Mouse (Mus musculus) neural tube, embryonic 12.5 days (tissue): ENCODE measurements at regions not wholly inside any gene's neighbourhood (a gene's known extent, or its start where the extent isn't known, plus 50 kb on each side); places are given as distances from the start of the nearest gene placed in this dataset.
"Not testable (repeated sequence)": the region's sequence is repeated elsewhere in the genome, so short reads cannot be mapped to it uniquely, and the experiment has no call there.

Experiments used
- ATAC-seq: fragments of 200-750 bp; cut with Nextera tagmentation; 2 replicates; pipeline ENCODE4 v1.8.0; 2017; ENCODE audit warnings: low read depth, mild to moderate bottlenecking, moderate TSS enrichment, moderate library complexity; ENCODE audit not compliant: low FRiP score
- H3K27ac ChIP-seq: fragments of 300-500 bp; sonication (generic); 2 replicates; pipeline ENCODE4 v1.5.1; 2016
- H3K27me3 ChIP-seq: fragments of 300-500 bp; sonication (generic); replicated peaks from 2 replicates; pipeline ENCODE4 v1.6.1; 2016; ENCODE audit warnings: mild to moderate bottlenecking
- H3K36me3 ChIP-seq: fragments of 300-500 bp; sonication (generic); 2 replicates; pipeline ENCODE4 v1.6.1; 2016; ENCODE audit warnings: mild to moderate bottlenecking
- H3K4me1 ChIP-seq: fragments of 300-500 bp; sonication (generic); 2 replicates; pipeline ENCODE4 v1.6.1; 2016
- H3K4me2 ChIP-seq: fragments of 300-500 bp; sonication (generic); replicated peaks from 2 replicates; pipeline ENCODE4 v1.6.1; 2016; ENCODE audit warnings: mild to moderate bottlenecking
- H3K4me3 ChIP-seq: fragments of 300-500 bp; sonication (generic); 2 replicates; pipeline ENCODE4 v1.5.1; 2016
- H3K9ac ChIP-seq: fragments of 300-500 bp; sonication (generic); 2 replicates; pipeline ENCODE4 v1.6.1; 2016; ENCODE audit warnings: mild to moderate bottlenecking
- H3K9me3 ChIP-seq: fragments of 300-500 bp; sonication (generic); 2 replicates; pipeline ENCODE4 v1.6.1; 2016; ENCODE audit warnings: mild to moderate bottlenecking
- WGBS: fragments of 180-500 bp; shearing (Covaris S2); methylation state at CpG from one replicate; pipeline ENCODE4 v1.1.7; 2016; 5-methylcytosine and 5-hydroxymethylcytosine counted together

DNA sequence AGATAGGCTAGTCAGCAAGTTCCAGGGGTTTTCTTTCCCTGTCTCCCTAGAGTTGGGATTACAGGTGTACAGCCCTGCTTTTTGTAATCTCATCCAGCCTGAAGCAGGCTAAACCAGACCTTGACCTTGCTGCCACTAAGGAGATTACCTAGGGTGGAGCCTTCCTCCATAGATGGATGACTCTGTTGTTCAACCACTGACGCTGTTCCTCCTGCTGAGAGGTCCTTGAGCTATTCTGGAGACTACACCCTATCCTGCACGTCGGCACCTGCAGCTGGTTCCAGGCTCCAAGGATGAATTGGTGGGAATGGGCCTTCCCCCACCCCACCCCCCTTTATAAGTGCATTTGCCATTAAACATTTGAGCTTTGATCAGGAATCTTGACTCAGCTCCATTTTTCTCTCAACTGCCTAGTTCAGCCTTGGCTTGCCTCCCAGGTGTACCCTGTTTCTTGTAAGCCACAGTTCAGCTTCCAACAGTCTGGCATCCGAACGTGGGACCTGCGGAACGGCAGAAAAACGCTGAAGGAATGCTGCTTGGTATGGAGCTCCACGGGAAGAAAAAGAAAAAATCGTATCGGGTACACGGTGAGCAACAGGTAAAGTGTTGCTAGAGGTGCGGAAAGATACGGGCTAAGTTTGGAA is 131.7 kb upstream of the Ube2e1 start:
- H3K4me2 ChIP-seq = no peak overlapping the region
- no peak overlapping the region for H3K9ac ChIP-seq
- ATAC-seq = no peak
- H3K4me1 ChIP-seq = no peaks in the 10 kb centered on the region
- H3K27me3 ChIP-seq = no peaks in the 10 kb centered on the region
- no peaks in the 10 kb centered on the region for H3K9me3 ChIP-seq
- WGBS = 43% methylated on average over 14 of the region's 14 CpGs
- no peak overlapping the region for H3K27ac ChIP-seq
- no peak overlapping the region for H3K4me3 ChIP-seq
- H3K36me3 ChIP-seq = no peaks in the 10 kb centered on the region

DNA sequence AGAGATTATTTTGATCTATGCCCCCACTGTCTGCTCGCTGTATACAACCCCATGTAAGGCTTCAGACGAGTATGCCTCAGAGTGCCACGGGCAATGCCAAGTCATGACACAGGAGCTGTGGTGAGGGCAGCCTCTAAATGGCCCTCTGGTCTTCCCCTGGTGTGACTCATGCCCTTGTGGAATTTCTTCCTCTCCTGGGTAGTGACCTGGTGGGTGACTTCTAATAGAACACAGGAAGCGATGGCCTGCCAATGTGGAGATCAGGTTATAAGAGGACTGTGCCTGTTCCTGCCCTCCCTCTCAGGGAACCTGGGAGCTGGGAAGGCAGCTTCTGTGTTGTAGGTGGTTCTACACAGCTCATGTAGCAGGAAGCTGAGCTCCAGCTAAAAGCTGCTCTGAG is 130.7 kb upstream of the Ube2e1 start:
- H3K27ac ChIP-seq = no peak overlapping the region
- H3K36me3 ChIP-seq = no peaks in the 10 kb centered on the region
- H3K9me3 ChIP-seq = no peaks in the 10 kb centered on the region
- ATAC-seq = no peak
- WGBS = 93% methylated on average over 4 of the region's 4 CpGs
- H3K4me1 ChIP-seq = no peaks in the 10 kb centered on the region
- no peak overlapping the region for H3K9ac ChIP-seq
- no peaks in the 10 kb centered on the region for H3K27me3 ChIP-seq
- no peak overlapping the region for H3K4me2 ChIP-seq
- H3K4me3 ChIP-seq = no peak overlapping the region

DNA sequence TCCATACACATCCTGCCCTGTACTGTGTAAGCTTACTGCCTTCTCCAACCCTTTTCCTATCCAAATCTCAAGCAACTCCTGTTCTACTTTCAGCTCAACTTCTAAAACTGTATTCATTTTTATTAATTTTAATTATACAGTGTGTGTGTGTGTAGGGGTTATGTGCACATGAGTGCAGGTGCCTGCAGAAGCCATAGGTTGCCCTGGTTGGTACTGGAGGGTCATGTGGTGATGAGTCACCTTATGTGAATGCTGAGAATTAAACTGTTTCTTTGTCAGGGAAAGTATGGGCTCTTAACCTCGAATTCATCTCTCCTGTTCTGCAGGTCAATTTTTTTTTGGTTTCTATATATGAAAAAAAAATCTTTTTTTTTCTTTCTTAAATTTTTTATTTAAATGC is 117.0 kb upstream of the Ube2e1 start:
- H3K4me1 ChIP-seq = no peaks in the 10 kb centered on the region
- no peak overlapping the region for H3K9ac ChIP-seq
- no peaks in the 10 kb centered on the region for H3K36me3 ChIP-seq
- H3K27me3 ChIP-seq = no peaks in the 10 kb centered on the region
- H3K4me2 ChIP-seq = no peak overlapping the region
- no peak overlapping the region for H3K4me3 ChIP-seq
- no peak for ATAC-seq
- H3K9me3 ChIP-seq = no peaks in the 10 kb centered on the region
- H3K27ac ChIP-seq = no peak overlapping the region
- WGBS = 60% methylated on average over 1 of the region's 1 CpGs

DNA sequence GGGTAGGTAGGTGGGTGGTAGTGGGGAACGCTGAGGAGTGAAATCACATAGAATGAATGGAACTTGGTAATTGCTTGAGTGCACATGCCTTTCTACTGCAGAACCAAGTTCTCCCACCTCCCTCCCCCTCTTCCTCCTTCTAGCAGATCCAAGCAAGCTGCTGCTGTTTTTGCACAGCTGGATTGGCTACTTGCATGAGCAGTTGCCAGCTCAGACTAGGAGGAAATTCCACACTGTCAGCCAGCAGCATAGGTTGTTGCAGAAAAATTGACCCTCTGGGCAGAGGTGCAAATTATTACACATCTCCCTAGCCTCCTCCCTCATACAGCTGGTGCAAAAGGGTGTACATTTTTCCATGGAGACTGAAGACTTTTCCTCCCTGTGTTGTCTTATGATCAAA is 112.8 kb upstream of the Ube2e1 start:
- H3K9ac ChIP-seq = no peak overlapping the region
- H3K4me3 ChIP-seq = no peak overlapping the region
- H3K4me2 ChIP-seq = no peak overlapping the region
- no peaks in the 10 kb centered on the region for H3K27me3 ChIP-seq
- WGBS = 95% methylated on average over 1 of the region's 1 CpGs
- H3K27ac ChIP-seq = no peak overlapping the region
- H3K36me3 ChIP-seq = no peaks in the 10 kb centered on the region
- ATAC-seq = no peak
- no peaks in the 10 kb centered on the region for H3K4me1 ChIP-seq
- H3K9me3 ChIP-seq = no peaks in the 10 kb centered on the region

DNA sequence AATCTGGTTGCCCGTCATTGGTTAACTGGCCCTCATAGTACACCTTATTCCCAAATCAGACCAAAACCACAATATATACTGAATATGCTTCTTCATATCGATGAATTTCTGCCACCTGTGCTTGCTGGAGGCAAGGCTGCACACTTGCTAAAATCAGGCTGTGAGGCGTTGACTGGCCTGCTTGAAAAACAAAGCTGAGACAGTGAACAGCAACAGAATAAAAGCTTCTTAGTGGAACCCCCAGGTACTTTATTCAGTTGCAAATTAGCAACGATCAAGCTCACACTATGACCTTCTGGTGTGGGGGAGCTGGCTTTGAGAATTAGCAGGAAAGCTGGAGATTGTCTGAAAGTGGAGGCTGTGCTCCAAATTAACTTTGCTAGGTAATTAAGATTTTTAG is 97.3 kb upstream of the Ube2e1 start:
- not testable (repeated sequence) for H3K4me3 ChIP-seq, H3K9ac ChIP-seq, H3K27me3 ChIP-seq, ATAC-seq, H3K4me1 ChIP-seq, H3K4me2 ChIP-seq, H3K36me3 ChIP-seq, H3K27ac ChIP-seq, H3K9me3 ChIP-seq
- 34% methylated on average over 4 of the region's 4 CpGs for WGBS

DNA sequence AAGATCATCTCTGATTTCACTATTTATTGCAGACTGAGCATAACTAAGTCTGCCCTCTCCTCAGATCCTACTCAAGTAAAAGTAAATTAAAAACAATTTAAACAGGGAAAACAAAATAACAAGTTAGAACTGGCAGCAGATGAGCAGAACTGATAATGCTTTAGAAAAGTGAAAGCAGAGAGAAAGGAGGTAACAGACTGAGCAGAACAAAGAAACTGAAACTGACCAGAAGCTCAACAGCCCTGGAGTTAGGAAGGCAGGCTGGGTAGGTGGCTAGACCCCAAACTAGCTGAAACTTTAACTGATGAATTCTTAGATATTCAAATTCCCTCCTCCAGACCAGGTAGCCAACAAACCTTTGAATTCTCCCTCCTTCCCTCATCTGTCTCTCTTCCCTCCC is 94.2 kb upstream of the Ube2e1 start:
- no peak overlapping the region for H3K4me2 ChIP-seq
- H3K9ac ChIP-seq = no peak overlapping the region
- no peaks in the 10 kb centered on the region for H3K27me3 ChIP-seq
- ATAC-seq = no peak
- no peaks in the 10 kb centered on the region for H3K4me1 ChIP-seq
- H3K27ac ChIP-seq = no peak overlapping the region
- no peak overlapping the region for H3K4me3 ChIP-seq
- no peaks in the 10 kb centered on the region for H3K36me3 ChIP-seq
- H3K9me3 ChIP-seq = no peaks in the 10 kb centered on the region

DNA sequence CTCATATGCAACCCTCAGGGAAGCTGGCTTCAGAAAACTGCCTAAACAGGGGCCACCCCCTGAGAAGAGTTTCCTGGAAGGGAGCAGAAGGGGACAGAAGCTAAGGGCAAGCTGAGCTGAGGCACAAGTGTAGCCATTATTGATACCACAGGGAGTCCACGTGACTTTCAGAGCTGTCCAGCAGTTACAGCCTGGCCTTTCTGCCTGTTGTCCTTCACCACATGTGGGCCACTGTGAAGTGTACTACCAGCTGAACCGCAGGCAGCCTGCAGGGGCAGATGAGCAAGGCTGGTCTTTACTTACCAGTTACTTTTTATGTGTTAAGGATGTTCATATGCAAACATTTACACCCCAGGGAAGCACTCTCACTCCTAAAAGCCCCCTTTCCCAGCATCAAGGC is 85.2 kb upstream of the Ube2e1 start:
- H3K27me3 ChIP-seq = no peaks in the 10 kb centered on the region
- no peak overlapping the region for H3K27ac ChIP-seq
- H3K4me3 ChIP-seq = no peak overlapping the region
- H3K36me3 ChIP-seq = no peaks in the 10 kb centered on the region
- ATAC-seq = no peak
- no peaks in the 10 kb centered on the region for H3K9me3 ChIP-seq
- H3K9ac ChIP-seq = no peak overlapping the region
- H3K4me2 ChIP-seq = no peak overlapping the region
- WGBS = 2% methylated on average over 2 of the region's 2 CpGs
- no peaks in the 10 kb centered on the region for H3K4me1 ChIP-seq

DNA sequence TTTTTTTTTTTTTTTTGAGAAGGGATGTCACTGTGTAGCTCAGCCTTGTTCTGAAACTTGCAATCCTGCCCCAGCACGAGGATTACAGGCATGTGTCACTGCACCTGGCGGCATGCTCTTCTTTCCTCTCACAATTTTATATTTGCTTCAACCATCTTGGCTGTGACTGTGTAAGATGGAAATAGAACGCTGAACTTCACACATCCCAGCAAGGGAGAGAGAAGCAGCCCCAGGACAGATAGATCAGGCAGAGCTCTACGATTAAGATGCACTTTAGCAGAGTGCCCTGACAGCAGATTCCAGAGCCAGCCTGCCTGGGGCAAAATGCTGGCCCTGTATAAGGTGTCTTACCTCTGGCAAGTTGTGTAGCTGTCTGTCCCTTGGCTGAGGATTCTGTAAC is 84.7 kb upstream of the Ube2e1 start:
- ATAC-seq = no peak
- 69% methylated on average over 4 of the region's 4 CpGs for WGBS

DNA sequence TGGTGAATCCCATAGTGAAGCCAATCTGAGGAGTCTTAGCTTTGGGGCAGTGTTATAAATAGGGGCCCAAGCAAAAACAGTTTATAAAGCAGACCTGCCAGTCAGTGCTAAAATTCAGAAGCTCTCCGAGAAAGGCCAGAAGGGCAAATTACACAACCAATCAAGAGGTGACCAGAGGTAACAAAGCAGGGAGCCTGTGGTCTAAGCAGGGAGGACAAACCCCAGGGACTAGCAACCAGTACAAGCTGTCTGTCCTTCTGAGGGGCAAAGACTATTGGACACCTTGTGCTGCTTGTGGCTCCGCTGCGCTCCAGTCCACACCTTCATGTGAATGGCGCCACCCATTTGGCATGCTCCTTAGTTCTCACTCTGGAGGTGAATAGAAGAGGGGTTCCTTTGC is 67.3 kb upstream of the Ube2e1 start:
- Histone ChIP-seq H3K9me3 (no peaks in the 10 kb centered on the region), H3K36me3 (no peaks in the 10 kb centered on the region), H3K4me1 (no peaks in the 10 kb centered on the region), H3K4me3 (no peak overlapping the region), H3K4me2 (no peak overlapping the region), H3K9ac (no peak overlapping the region), H3K27ac (no peak overlapping the region), H3K27me3 (no peaks in the 10 kb centered on the region)
- ATAC-seq = no peak
- WGBS = 88% methylated on average over 4 of the region's 4 CpGs

More for the DNA sequence above, 84.7 kb upstream of the Ube2e1 start:
- Histone ChIP-seq H3K27me3 (no peaks in the 10 kb centered on the region), H3K9ac (no peak overlapping the region), H3K9me3 (no peaks in the 10 kb centered on the region), H3K27ac (no peak overlapping the region), H3K4me1 (no peaks in the 10 kb centered on the region), H3K4me2 (no peak overlapping the region), H3K4me3 (no peak overlapping the region), H3K36me3 (no peaks in the 10 kb centered on the region)

DNA sequence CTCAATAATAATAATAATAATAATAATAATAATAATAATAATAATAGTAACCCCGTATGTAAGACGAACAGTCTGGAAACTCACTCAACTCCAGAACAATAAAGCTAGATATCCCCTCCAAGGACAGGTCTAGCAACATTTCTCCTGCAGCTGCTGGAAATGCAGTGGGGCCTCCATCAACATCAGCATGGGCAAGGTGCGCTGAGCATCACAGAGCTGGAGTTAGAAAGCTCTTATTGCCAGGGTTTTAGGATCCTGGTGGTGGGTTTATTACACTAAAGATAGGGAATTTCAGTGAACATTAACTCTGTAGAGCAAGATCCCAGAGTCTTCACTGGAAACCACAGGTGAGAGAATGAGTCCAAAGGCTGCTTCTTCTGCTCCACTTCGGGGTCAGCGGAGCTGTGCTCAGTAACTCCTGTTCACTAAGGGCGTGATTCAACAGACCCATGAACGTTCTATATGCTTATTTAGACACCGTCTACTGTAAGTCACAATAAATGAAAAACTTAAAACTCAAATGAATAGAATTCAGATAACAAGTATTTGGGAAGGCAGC is 64.6 kb upstream of the Ube2e1 start:
- no peak overlapping the region for H3K27ac ChIP-seq
- no peaks in the 10 kb centered on the region for H3K4me1 ChIP-seq
- WGBS = 95% methylated on average over 8 of the region's 8 CpGs
- no peak overlapping the region for H3K9ac ChIP-seq
- H3K36me3 ChIP-seq = no peaks in the 10 kb centered on the region
- no peaks in the 10 kb centered on the region for H3K9me3 ChIP-seq
- H3K27me3 ChIP-seq = no peaks in the 10 kb centered on the region
- H3K4me2 ChIP-seq = no peak overlapping the region
- no peak for ATAC-seq
- H3K4me3 ChIP-seq = no peak overlapping the region

DNA sequence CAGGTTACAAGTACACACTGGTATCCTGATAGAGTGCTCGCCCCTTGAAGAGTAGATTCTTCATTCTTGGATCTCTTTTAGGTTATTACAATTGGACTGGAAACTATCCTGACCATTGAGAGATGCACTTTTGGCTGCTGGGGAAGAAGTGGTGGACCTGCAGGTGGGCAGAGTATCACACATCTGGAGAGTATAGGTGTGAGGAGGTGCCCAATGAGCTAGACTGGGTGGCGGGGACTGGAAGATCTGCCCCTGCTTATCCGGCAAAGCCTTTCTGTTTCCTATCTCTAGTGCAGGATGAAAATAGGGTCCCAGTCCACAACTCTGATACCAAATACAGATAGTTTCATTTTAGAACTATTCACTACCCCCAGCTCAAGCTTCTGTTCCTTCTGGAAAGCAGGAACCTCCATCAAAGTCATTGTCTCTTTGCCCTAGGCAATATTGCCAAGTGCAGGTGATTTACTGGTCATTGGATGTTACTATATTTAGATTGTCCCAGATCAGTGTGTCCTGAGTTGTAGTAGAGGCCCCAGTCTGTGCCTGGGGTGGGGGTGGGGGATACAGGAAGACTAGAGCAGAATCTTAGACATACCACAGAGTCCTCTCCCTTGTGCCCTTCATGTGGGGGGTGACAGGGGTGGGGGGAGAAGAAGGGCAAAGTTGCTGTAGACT is 62.5 kb upstream of the Ube2e1 start:
- ATAC-seq = no peak
- 91% methylated on average over 3 of the region's 3 CpGs for WGBS
- Histone ChIP-seq H3K27me3 (no peaks in the 10 kb centered on the region), H3K9ac (no peak overlapping the region), H3K4me2 (no peak overlapping the region), H3K4me1 (no peaks in the 10 kb centered on the region), H3K36me3 (no peaks in the 10 kb centered on the region), H3K9me3 (no peaks in the 10 kb centered on the region), H3K27ac (no peak overlapping the region), H3K4me3 (no peak overlapping the region)

DNA sequence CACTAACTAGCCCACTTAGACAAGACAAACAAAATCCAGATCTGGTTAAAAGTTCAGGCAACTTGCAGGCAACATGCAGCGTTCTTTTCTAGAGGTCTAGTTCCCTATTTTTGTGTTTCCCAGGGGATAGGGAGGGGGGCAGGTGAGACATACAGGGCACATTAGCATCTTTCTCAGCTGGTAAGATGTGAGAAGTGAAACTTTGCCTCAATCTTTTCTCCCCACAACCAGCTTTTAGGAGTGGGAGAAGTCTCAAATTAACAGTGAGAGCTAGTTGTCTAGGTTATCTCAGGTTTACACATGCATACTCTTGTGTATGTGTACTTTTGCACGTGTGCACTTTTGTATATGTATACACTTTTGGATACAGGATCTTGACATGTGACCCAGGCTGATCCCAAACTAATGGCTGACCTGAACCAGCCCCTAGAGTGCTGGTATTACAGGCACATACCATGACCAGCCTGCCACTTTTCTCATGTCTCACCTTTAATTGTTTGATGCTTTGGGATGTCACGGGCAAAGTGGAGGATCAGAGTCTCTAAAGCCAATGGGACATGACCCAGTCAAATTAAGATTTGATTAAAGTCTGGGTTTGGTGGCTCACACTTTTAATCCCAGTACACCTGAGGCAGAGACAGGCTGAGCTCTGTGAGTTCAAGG is 60.3 kb upstream of the Ube2e1 start:
- no peaks in the 10 kb centered on the region for H3K9me3 ChIP-seq
- H3K27me3 ChIP-seq = no peaks in the 10 kb centered on the region
- H3K27ac ChIP-seq = no peak overlapping the region
- no peak for ATAC-seq
- WGBS = 88% methylated on average over 3 of the region's 3 CpGs
- H3K4me1 ChIP-seq = no peaks in the 10 kb centered on the region
- H3K4me2 ChIP-seq = no peak overlapping the region
- H3K4me3 ChIP-seq = no peak overlapping the region
- no peaks in the 10 kb centered on the region for H3K36me3 ChIP-seq
- no peak overlapping the region for H3K9ac ChIP-seq
